Mouse (Mus musculus): Measurements from ENCODE around the gene Lpcat2b.

Gene Lpcat2b

GRCm38 (mm10) chr5:107436587-107437209, 5.3 kb downstream of the Lpcat2b start:
- no peak for TF ChIP-seq GATA4 (IDR thresholded peaks at IDR 0.05; ENCODE audit: insufficient replicate concordance, low read length)

GRCm38 (mm10) chr5:107437464-107438281, 6.3 kb downstream of the Lpcat2b start, which contains the start of gene Btbd8:
Gene Btbd8, plus strand, starts transcription at chr5:107437997.
- no peak; the same call in 1 of the 2 replicates for TF ChIP-seq GATA4 (IDR thresholded peaks at IDR 0.05; ENCODE audit: insufficient replicate concordance, low read length)

- no peak for TF ChIP-seq GATA4 (IDR thresholded peaks at IDR 0.05; ENCODE audit: insufficient replicate concordance, low read length)
Observed at GRCm38 (mm10) chr5:107438353-107438752, 7.0 kb downstream of the Lpcat2b start.

GRCm38 (mm10) chr5:107441881-107442280, 10.5 kb downstream of the Lpcat2b start:
- no peak for TF ChIP-seq GATA4 (IDR thresholded peaks at IDR 0.05; ENCODE audit: insufficient replicate concordance, low read length)

- no peak for TF ChIP-seq GATA4 (IDR thresholded peaks at IDR 0.05; ENCODE audit: insufficient replicate concordance, low read length)
Observed at GRCm38 (mm10) chr5:107444251-107444650, 12.9 kb downstream of the Lpcat2b start.

- no peak for TF ChIP-seq GATA4 (IDR thresholded peaks at IDR 0.05; ENCODE audit: insufficient replicate concordance, low read length)
Observed at GRCm38 (mm10) chr5:107447977-107448376, 16.6 kb downstream of the Lpcat2b start.

GRCm38 (mm10) chr5:107448784-107449183, 17.4 kb downstream of the Lpcat2b start:
- no peak for TF ChIP-seq GATA4 (IDR thresholded peaks at IDR 0.05; ENCODE audit: insufficient replicate concordance, low read length)

- TF ChIP-seq GATA4 (IDR thresholded peaks at IDR 0.05; ENCODE audit: insufficient replicate concordance, low read length) = no peak
Observed at GRCm38 (mm10) chr5:107449620-107450019, 18.3 kb downstream of the Lpcat2b start.

GRCm38 (mm10) chr5:107450299-107450698, 18.9 kb downstream of the Lpcat2b start:
- TF ChIP-seq GATA4 (IDR thresholded peaks at IDR 0.05; ENCODE audit: insufficient replicate concordance, low read length) = no peak

GRCm38 (mm10) chr5:107462147-107463076, 31.1 kb downstream of the Lpcat2b start:
- no peak for TF ChIP-seq GATA4 (IDR thresholded peaks at IDR 0.05; ENCODE audit: insufficient replicate concordance, low read length)

GRCm38 (mm10) chr5:107466501-107466900, 35.2 kb downstream of the Lpcat2b start:
- no peak for TF ChIP-seq GATA4 (IDR thresholded peaks at IDR 0.05; ENCODE audit: insufficient replicate concordance, low read length)

- TF ChIP-seq GATA4 (IDR thresholded peaks at IDR 0.05; ENCODE audit: insufficient replicate concordance, low read length) = no peak
Observed at GRCm38 (mm10) chr5:107467098-107467497, 35.7 kb downstream of the Lpcat2b start.

GRCm38 (mm10) chr5:107470600-107471329, 39.4 kb downstream of the Lpcat2b start:
- no peak for TF ChIP-seq GATA4 (IDR thresholded peaks at IDR 0.05; ENCODE audit: insufficient replicate concordance, low read length)

GRCm38 (mm10) chr5:107480194-107480593, 48.8 kb downstream of the Lpcat2b start:
- no peak for TF ChIP-seq GATA4 (IDR thresholded peaks at IDR 0.05; ENCODE audit: insufficient replicate concordance, low read length)
